Mouse (Mus musculus) spleen, adult 2 months (tissue): Measurements from ENCODE around the gene Hoxa4.

Experiments
- CTCF ChIP-seq: fragments of 200-500 bp; IDR thresholded peaks from 2 replicates; pipeline ENCODE4 v1.5.1; 2011; ENCODE audit warnings: mild to moderate bottlenecking, inconsistent platforms; ENCODE audit not compliant: insufficient read depth, insufficient read length, insufficient replicate concordance; ENCODE audit errors: extremely low read depth
- POLR2A ChIP-seq: fragments of 200-500 bp; IDR thresholded peaks from 2 replicates; pipeline ENCODE4 v1.6.1; 2011; ENCODE audit warnings: low read depth, low read length, inconsistent platforms

- no peak for TF ChIP-seq CTCF
- no peak for TF ChIP-seq POLR2A
These were observed 26.7 kb downstream of the Hoxa4 start, which contains the start of gene Hoxa2 for GRCm38 (mm10) chr6:52164626-52165440.
